Mouse (Mus musculus): ENCODE measurements around the gene Pafah1b3.

DNA sequence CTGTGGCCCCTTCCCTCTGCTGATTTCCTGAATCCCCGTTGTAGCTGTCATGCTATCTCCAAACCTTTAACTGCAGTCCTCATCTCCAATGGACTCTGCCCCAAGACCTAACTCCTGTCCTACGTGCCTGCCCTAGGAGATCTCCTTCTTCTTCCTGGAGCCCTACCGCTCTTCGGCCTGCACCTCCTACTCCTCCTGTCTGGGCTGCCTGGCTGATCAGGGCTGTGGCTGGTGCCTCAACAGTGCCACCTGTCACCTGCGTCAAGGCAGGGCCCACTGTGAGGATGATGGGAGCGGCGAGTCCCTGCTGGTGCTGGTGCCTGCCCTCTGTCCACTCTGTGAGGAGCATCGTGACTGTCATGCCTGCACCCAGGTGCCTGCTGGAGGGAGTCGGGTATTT, 41.5 kb upstream of the Pafah1b3 start:
- TF ChIP-seq CTCF (IDR thresholded peaks at IDR 0.05; ENCODE audit: low read depth, low read length): no peak
- TF ChIP-seq GATA1 (IDR thresholded peaks at IDR 0.05; ENCODE audit: borderline replicate concordance, low read length): no peak
- no peak for TF ChIP-seq TAL1 (conservative IDR thresholded peaks at IDR 0.05; ENCODE audit: low read depth, low read length)
- TF ChIP-seq POLR2AphosphoS5 (IDR thresholded peaks at IDR 0.05; ENCODE audit: insufficient replicate concordance, low read depth, low read length): no peak

Measured in G1E (cell line).